Mouse (Mus musculus): ENCODE data around the gene Duxbl1.
"Not testable (repeated sequence)": the region's sequence is repeated elsewhere in the genome, so short reads cannot be mapped to it uniquely, and the experiment has no call there.

Duxbl1 gene

DNA sequence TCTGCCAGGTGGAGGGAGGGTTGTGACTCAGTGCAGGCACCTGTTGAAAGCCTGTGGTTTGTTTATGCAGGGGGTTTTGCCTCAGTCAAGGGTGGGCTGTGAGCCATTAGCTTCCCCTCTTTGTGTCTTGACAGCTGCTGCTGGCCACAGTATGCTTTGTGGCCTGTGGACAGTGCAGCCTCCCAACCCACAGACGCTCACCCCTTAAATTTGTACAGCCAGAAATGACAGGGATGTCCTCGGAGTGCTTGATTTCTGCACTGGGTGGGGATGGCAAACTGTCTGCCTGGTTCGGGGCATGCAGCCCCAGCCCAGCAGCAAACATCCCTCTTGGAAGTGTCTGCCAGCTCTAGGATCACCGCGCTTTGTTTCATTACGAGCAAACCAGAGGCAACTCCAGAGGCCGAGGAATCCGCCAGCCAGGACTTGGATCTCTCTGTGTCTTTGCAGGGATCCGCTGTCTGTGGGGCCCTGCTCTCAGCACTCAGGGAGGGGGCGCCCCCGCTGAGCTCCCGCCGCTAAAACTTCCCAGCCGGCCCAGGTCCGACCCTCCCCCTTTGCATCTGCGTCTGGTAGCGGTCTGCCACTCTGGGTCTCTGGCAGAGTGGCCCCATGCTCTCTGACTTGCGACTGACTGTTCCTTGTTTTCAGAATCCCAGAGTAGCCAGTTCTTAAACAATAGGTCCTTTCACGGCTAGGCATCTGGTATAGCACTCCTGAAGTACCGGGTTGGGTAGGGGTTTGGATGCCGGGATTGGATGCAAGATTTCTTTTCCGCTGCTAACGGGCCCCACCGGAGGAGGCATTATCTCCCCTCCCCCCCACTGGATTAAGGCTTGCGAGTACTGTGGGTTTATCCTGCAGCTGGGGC is at the start of gene Duxbl1:
TSS of gene Duxbl1 (plus strand) at position 207 of the 871 bp plus-strand sequence.
- in situ Hi-C loops (cut with MboI, MseI), result not testable (repeated sequence)

DNA sequence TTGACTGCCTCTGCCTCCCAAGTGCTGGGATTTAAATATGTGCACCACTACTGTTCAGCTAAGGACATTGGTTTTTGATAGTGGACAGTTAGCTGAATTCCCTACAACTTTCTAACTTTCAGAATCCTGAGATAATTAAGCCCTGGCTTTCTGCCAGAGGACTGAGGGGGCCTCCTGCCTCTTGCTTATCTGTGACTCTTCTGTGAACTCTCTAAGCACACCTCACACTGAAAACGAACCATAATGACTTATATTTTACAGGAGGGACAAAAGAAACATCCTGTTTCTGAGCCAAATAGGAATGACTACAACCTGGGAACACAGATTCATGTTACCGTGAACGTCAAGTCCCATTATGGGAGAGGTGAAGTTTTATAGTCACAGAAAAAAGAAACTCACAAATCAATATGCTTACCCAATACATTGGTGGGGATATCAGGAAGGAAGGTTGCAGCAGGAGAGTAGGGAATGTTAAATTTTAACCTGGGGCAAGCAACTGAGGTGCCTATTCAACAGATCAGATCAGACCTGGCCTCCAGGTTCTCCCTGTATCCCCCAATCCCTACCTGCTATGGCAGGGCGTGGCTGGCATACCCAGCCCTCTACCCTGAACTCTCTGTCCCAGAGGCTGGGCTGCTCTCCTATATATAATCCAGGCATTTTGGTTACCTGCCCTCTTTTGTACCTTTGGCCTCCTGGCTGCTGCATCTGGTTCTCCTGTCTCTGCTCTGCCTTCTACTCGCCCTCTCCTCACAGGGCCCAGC is 41.3 kb upstream of the Duxbl1 start:
- in situ Hi-C loops (cut with MboI, MseI), result not testable (repeated sequence)

DNA sequence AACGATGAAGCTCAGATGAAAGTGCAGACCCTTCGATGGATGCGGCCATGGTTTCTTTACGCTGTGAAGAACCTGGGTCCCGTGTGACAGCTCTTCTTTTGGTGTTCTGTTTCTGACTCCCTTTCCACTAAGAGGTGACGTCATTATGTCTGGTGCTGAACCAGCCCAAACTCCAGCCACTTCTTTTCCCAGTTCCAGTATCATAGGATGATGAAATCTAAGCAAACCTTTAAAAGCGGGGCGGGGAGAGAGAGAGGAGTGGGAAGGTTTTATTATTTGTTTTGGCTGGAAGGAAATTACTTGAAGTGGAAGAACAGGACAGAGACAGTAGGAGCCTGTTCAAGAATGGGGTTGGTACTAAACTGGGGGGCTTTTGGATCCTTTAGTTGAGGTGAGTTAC is 40.4 kb upstream of the Duxbl1 start, which contains the start of gene Cphx1:
TSS of gene Cphx1 (plus strand) at position 301 of the 400 bp plus-strand sequence.
- in situ Hi-C loops (cut with MboI, MseI), result not testable (repeated sequence)

DNA sequence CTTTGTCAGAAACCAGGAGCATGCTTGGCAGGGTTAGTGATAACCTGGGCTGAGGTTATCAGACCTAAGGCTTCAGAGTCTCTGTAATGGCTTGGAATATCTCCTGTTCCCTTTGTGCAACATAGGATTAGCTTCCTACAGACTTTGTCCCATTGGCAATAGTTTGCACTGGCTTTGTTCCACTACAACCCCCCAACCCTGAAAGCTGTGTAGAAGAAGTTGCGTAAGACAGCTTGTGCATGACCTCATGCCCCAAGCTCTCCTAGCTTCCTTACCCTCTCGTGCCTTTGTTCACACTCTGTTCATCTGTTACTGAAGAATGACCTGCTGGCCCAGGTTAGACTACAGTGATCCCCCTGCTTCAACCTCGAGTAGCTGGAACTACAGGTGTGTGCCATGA is 20.5 kb upstream of the Duxbl1 start:
- in situ Hi-C loops (cut with MboI, MseI), result not testable (repeated sequence)

DNA sequence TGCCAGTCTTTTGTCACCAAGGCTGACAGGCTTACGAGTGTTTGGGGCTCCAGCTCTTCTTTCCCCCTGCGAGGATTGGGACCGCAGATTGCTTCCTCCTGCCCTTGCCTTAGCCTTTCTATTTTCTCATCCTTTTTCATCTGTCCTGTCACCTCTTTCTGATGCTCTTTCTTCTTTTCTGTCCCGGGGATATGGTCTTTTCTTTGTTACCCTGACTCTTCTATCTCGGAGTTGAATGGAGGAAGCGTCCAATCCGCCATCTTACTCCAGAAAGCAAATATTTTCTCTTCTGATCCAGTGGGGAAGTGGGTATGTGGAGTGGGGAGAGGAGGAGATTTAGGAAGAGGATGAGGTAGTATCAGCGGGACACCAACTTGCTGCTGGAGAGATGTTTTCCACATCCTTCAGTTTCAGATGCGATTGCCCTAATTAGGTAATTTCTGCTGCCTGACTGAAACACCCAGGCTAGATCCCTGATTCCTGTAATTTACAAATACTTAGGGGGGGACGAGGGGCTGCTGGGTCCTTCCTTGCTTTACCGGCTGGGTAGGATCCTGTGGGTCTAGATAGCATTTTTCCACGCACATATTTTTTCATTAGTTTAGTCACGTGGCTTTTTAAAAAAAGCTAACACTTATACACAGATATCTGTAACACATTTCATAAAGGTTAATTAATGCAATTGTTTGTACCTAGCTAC is 1.0 kb downstream of the Duxbl1 start:
- in situ Hi-C loops (cut with MboI, MseI), result not testable (repeated sequence)

DNA sequence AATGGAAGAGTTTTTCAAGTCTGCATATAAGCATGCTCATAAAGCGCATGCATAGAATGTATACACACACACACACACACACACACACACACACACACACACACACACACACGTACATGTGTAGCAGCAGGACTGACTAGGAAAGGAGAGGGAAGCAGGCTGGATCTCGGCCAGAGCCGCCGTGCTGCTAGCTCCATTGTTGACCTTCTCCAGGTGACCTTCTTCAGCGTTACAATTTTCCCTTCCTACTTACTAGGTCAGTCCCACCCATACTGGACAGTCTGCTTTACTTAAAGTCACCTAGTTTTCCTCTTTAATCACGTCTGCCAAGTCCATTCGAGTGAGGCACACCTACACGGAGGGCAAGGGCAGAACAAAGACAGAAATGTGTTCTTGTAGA is 3.5 kb downstream of the Duxbl1 start:
- in situ Hi-C loops (cut with MboI, MseI), result loop anchor here (5.0 kb wide), 2 partner anchors 140 to 280 kb away; no protein-coding TSS in a partner anchor

DNA sequence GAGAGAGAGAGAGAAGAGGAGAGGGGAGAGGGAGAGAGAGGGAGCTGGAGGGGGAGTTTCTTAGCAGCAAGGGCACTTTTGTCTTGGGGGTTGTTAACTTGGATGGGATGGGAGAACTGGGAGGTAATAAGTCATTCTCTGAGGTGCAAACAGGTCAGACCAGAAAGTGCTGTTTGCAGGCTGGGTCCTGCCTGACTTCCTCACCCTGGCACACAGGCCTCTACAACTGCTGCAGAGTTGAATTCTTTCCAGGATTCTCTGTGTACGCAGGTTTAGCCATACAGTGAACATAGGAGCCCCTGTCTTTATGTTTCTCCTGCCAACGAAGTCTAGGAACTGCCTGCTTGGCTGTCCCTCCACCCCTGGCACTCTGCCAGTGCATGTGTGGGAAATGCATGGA is 29.1 kb downstream of the Duxbl1 start:
- in situ Hi-C loops (cut with MboI, MseI), result not testable (repeated sequence)

DNA sequence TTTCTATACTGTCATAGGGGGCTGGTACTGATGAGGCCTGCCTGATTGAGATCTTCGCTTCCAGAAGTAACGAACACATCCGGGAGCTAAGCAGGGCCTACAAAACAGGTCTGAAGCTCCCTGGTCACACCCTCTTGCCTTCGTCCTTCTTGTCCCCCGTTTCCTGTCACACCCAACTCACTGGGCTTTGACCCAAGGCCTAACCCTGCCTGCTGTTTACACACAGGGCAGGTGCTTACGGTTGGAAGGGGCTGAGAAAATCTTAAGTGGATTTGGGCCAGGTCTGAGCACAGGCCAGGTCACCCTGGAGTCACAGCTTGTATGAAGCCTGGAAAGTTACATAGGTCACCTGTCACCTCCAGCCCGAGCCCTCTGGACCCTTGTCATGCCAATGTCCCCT is 38.0 kb downstream of the Duxbl1 start:
- in situ Hi-C loops (cut with MboI, MseI), result loop anchor here (5.0 kb wide), 1 partner anchor 144 kb away; no protein-coding TSS in a partner anchor

DNA sequence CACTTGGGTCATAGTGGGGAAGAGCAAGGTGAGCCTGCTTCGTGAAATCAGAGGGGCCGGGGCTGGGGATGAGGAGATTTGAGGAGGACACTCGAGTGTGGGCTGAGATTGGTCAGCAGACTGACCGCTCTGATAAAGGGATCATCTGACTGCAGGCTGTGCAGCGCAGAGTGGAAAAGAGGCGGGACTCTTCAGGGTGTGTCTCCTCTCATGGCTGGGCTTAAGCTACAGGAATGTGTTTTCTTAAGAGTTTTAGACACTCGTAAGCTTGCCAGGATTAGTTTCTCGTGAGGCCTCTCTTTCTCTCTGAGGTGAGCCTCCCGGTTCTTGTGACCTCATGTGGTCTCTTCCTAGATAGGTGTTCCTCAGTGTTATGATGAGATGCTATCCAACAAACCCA is 43.2 kb downstream of the Duxbl1 start:
- in situ Hi-C loops (cut with MboI, MseI), result loop anchor here (10.0 kb wide), 1 partner anchor 207 kb away; no protein-coding TSS in a partner anchor

DNA sequence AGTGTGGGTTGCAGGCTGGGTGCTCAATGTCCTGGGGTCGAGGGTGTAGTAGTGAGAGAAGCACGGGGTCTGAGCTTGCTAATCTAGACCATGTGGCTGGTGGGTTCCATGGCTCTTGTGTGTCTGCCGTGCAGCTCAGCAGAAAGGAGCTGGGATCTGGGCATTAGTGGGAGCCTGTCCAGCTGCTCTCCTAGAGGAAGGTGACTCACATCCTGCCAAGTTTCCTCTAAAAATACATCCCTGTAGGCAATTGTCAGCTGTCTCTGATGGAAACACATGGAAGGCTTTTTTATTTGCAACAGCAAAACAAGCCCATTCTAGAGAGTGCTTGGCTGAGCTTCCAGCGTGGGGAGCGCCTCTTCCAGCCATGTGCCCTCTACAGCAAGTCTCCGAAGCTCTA is 44.5 kb downstream of the Duxbl1 start:
- in situ Hi-C loops (cut with MboI, MseI), result loop anchor here (10.0 kb wide), 1 partner anchor 208 kb away; no protein-coding TSS in a partner anchor

DNA sequence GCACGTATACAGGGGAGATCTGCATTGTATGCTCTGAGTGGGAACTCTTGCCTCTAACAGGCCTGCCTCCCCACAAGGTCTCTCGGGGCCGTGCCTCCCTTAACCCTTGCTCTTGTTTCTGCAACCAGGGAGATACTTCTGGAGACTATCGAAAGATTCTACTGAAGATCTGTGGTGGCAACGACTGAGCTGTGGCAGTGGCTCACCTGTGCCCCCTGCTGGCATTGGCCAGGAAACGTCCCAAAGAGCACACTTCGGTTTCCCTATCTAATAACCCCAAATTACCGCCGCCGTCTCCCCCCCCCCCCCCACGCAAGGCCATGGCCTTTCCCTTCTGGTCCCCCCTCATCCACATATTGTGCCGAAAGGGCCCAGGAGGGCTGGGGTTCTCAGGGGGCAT is 47.3 kb downstream of the Duxbl1 start:
- in situ Hi-C loops (cut with MboI, MseI), result loop anchor here (10.0 kb wide), 1 partner anchor 211 kb away; no protein-coding TSS in a partner anchor

DNA sequence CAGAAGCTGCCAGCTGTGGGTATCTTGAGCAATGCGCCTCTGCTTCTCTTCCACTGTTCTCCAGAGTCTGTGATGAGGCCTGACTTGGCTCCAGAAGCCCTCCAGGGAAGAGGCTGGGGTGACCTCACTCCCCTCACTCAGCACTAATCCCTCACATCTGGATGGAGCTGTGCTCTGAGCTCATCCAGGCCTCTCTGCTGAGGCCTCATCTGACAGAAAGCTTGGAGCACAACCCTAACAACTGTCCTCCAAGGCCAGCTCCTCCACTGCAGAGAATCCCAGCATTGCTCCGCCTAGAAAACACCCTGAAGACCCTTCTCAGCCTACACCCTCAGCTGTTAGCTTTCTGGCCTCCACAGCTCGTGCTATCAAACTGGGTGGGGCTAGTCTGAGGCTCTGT is 56.0 kb downstream of the Duxbl1 start:
- in situ Hi-C loops (cut with MboI, MseI), result not testable (repeated sequence)

DNA sequence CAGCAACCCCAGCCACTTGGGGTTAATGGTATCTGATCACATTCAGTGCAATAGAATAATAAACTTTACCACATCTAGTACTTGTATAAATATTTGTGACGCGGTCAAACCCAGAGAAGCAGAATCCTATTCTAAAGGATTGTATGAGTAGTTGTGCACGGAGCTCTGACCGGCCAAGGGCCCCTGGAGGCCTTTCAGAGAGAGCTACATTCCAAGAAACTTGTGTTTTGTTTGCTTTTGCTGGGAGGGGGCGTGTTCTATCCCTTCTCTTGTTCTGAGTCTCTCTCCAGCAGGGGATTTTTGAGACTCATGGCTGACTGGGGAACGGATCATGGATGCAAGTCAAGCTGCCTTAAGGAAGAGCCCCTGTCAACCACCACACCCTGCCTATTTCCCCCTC is 57.1 kb downstream of the Duxbl1 start:
- in situ Hi-C loops (cut with MboI, MseI), result not testable (repeated sequence)

Data from T-helper 1 cell (primary cell).